Mouse (Mus musculus) right cerebral cortex, postnatal 25 days (tissue): Measurements from ENCODE around the gene Gm49393.
"Not testable (repeated sequence)": the region's sequence is repeated elsewhere in the genome, so short reads cannot be mapped to it uniquely, and the experiment has no call there.

Source experiments
- DNase-seq: peaks from one replicate; pipeline ENCODE4 v3.0.0; 2022

The Gm49393 gene

DNA sequence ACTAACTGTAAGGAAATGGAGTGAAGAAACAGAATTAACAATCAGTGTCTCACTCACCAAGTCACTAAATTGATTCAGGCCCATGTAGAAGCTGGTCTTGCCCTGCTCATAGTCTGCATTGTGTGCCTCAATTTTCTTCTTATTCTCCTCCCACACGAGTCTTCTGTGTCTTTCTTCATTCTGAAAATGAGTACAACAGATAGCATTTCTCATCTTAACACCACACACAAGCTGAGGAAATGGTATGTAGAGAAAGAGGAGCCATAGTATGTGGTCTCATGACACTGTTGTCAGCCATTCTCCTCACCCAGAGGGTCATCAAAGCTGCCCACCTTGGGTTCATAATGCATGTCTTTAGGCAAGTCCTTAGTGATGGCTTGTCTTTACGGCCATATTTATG is at the start of gene Gm49393:
Gene Gm49393, minus strand, starts transcription at position 101 of the 400 bp plus-strand sequence.
- DNase-seq = not testable (repeated sequence)

DNA sequence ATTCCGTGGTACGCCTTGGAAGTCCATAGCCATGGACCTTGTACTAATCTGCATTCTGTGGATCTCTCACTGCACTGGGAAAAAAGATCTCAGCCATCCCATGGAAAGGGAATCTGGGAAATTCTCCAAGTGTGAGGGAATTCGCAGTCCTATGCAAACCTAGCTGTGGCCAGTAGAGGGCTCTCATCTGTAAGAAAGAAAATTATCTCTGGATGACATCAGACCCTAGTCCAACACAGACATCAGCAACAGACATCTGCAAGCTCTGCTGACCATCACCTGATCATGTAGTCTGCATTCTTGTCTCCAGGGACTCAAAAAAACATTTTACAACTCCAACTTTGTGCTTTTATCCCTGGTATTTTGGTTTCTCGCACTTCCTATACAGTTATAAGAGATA is 36.9 kb upstream of the Gm49393 start:
- not testable (repeated sequence) for DNase-seq

DNA sequence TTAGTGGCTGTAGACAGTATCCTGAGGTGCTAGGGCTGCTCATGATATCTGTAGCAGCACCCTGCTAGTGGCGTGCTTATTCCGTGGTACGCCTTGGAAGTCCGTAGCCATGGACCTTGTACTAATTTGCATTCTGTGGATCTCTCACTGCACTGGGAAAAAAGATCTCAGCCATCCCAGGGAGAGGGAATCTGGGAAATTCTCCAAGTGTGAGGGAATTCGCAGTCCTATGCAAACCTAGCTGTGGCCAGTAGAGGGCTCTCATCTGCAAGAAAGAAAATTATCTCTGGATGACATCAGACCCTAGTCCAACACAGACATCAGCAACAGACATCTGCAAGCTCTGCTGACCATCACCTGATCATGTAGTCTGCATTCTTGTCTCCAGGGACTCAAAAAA is 28.6 kb upstream of the Gm49393 start:
- DNase-seq = not testable (repeated sequence)

- DNase-seq = no peak
These were observed 26.3 kb upstream of the Gm49393 start for GRCm38 (mm10) chr13:60961706-60962105.

DNA sequence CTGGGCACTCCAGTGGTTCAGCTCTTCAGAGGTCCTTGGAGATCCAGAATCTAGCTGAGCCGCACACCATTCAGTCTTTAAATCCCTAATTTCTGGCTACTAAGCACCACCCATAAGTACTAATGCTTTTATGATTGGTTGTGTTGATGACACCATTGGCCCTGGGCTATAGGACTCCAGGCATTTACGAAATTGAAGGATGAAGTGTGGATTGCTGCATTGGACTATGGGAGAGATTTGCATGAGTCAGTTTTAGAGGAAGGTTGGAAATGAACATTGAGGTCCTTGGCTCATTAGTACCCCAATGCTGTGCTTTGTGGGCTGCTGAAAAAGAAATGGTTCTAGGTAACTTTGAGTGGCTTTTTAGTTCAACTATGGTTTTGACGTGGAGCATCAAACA is 6.5 kb upstream of the Gm49393 start, which contains the start of gene Tpbpa:
Gene Tpbpa, minus strand, starts transcription at position 101 of the 400 bp plus-strand sequence.
- not testable (repeated sequence) for DNase-seq

- DNase-seq = no peak
These were observed 1.1 kb upstream of the Gm49393 start, which contains the start of the genes Gm49391 and Ctla2a for GRCm38 (mm10) chr13:60936500-60936901. TSS of gene Gm49391 (minus strand) at chr13:60936571. TSS of gene Ctla2a (minus strand) at chr13:60936625.

DNA sequence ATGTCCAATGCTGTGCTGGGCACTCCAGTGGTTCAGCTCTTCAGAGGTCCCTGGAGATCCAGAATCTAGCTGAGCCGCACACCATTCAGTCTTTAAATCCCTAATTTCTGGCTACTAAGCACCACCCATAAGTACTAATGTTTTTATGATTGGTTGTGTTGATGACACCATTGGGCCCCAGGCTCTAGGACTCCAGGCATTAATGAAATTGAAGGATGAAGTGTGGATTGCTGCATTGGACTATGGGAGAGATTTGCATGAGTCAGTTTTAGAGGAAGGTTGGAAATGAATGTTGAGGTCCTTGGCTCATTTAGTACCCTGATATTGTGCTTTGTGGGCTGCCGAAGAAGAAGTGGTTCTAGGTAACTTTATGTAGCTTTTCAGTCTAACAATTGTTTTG is 30.6 kb downstream of the Gm49393 start, which contains the start of gene Tpbpb:
Gene Tpbpb, minus strand, starts transcription at position 101 of the 400 bp plus-strand sequence.
- not testable (repeated sequence) for DNase-seq

DNA sequence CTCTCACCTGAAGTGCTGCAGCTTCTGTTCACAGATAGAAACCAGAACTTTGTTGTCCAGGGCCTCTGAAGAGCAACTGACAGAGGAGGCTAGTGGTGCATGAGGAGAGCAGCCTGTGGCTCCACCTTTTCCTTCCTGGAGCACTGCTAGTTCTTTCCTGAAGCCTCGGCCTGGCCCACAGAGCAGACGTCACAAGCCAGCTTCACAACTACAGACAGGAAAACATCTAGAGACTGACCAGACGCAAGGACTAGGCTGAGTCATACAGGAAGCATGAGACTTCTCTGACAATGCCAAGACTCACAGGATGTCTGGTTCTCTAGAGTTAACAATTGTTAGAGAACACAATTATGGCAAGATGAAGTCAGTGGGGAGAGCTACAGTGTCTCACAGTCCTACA is 38.1 kb downstream of the Gm49393 start, which contains the start of gene Ctla2b:
Gene Ctla2b, minus strand, starts transcription at position 120 of the 400 bp plus-strand sequence.
- no peak for DNase-seq

GRCm38 (mm10) chr13:60896794-60897193 is 38.6 kb downstream of the Gm49393 start, which contains the start of gene Gm49392:
TSS of gene Gm49392 (minus strand) at chr13:60896894.
- DNase-seq = not testable (repeated sequence)

- no peak for DNase-seq
These were observed 39.8 kb downstream of the Gm49393 start for GRCm38 (mm10) chr13:60895406-60896160.

GRCm38 (mm10) chr13:60892301-60892700 is 43.1 kb downstream of the Gm49393 start:
- no peak for DNase-seq

GRCm38 (mm10) chr13:60864281-60864680 is 71.1 kb downstream of the Gm49393 start, which contains the start of gene 4930486L24Rik:
TSS of gene 4930486L24Rik (minus strand) at chr13:60864475.
- no peak for DNase-seq

DNA sequence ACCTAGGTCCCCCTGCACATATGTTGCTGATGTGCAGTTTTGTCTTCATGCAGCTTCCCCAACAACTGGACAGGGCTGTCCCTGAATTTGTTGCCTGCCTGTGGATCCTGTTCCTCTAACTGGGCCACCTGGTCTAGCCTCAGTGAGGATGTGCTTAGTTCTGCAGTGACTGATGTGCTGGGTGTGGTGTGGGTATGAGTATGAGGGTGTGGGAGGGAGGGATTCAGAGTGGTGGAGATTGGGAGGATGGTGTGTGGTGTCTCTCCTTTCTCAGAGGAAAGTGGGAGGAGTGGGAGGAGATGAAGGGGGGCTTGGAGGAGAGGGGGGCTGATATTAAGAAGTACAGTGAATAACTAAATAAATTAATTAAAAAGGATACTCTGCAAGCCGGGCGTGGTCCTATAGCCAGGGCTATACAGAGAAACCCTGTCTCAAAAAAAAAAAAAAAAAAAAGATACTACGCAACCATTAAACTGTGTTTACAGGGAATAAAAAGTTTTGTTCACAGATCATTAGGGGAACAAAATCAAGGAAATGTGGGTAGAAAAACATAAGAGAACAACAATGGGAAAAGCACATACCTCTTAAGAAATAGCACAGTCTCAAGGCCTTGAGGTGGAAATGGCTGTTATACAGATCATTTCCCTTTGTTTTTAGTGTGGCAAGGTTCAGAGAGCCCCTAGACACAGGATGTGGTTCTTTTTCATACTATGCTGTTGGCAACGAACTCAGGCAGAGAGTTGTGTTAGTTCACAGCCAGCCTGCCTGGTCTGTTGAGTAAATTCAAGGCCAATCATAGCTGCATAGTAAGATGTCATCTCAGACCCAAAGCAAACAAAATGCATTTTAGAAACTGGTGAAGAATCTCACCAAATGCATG is 86.9 kb downstream of the Gm49393 start:
- no peak for DNase-seq

DNA sequence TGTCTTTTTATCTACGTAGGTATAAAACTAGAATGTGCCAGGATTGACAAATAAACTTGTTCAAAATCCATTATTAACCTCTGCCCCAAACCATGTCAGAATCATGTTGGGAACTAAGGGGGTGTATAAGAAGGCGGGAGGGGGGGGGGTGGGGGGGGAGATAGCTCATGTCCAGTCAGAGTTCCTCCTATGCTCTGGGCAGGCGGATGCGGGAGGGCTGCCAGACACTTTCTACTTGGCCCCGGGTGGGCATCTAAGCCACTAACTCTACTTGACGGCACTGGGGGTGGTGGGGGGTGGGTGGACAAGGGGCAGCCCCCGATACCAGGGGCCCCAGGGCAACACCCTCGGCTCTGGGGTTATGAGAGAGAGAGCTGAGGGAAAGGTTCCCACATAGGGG is 92.2 kb downstream of the Gm49393 start:
- no peak for DNase-seq

DNA sequence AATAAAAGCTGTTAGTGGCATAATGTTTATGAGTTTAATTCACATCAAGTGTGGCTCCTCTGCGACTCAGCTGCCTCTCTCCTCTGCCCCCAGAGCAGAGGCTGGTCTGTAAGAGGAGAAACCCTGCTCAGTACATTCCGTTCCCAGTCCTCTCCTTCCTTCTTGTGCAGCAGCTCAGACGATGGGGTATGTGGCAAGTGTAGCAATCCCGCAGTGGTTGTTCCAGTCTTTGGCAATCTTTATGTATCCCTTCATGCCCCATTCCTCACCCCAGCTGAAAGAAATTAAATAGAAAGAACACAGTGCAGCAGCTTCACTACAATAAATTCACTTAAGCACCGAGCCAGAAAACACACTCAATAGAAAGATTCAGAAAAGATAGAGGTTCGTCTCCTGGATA is 92.7 kb downstream of the Gm49393 start:
- no peak for DNase-seq

GRCm38 (mm10) chr13:60839353-60839902 is 96.0 kb downstream of the Gm49393 start:
- DNase-seq = no peak

GRCm38 (mm10) chr13:60826052-60826451 is 109.3 kb downstream of the Gm49393 start:
- no peak for DNase-seq

- DNase-seq = no peak
These were observed 114.8 kb downstream of the Gm49393 start for GRCm38 (mm10) chr13:60820486-60821175.

- DNase-seq = peak; percentile 8
These were observed 115.9 kb downstream of the Gm49393 start for GRCm38 (mm10) chr13:60819469-60819868.

- DNase-seq = no peak
These were observed 121.7 kb downstream of the Gm49393 start for GRCm38 (mm10) chr13:60813722-60814121.

- DNase-seq = no peak
These were observed 122.6 kb downstream of the Gm49393 start for GRCm38 (mm10) chr13:60812768-60813167.

DNA sequence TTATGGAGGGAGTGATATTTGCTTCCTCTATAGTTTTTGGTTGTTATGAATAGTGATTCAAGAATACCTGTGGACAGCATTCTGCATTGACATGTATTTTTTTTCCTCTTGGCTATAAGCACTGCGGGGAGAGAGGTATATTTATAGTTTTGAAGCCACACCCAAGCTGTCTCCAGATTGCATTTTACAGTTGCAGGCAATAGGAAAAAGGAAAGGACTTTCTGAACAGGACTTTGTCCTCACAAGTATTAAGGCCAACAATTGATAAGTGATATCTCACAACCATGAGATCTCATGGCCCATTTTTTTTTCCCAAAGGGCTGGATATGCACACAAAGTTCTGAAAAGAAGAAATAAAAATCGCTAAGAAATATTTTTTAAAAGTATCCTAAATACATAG is 125.7 kb downstream of the Gm49393 start:
- no peak for DNase-seq
